Mouse (Mus musculus) hematopoietic stem cell, adult 5-6 weeks (primary cell): ENCODE measurements around the gene Tbc1d30. TPM values are rescaled to one million over a fixed set of nuclear protein-coding genes. Genes with fewer than 3 reads are reported as not detected.
A peak's percentile ranks its signal among the peaks of the same experiment; 100 is the strongest.

Experiments
- ATAC-seq, 2 experiments: fragments of 125-278 bp in 1 of 2; replicated peaks in 1 of 2; 2 replicates each; pipeline ENCODE4 v1.8.0; 2016 to 2017; ENCODE audit warnings: inconsistent platforms in 2 of 2, mild to moderate bottlenecking in 2 of 2, moderate number of reproducible peaks in 2 of 2, low read depth in 1 of 2, moderate TSS enrichment in 1 of 2; ENCODE audit not compliant: low FRiP score in 2 of 2, poor library complexity in 2 of 2, severe bottlenecking in 2 of 2, insufficient read depth in 1 of 2, low TSS enrichment in 1 of 2
- total RNA-seq: library from RNA; stranded (forward); fragments of 172-1452, 232-1000 nt; gene quantifications from 2 replicates; pipeline ENCODE4 v1.2.3, GENCODE M21; 2017

The Tbc1d30 gene
- total RNA-seq, 1 experiment from 2014 or later: 1.7 TPM

DNA sequence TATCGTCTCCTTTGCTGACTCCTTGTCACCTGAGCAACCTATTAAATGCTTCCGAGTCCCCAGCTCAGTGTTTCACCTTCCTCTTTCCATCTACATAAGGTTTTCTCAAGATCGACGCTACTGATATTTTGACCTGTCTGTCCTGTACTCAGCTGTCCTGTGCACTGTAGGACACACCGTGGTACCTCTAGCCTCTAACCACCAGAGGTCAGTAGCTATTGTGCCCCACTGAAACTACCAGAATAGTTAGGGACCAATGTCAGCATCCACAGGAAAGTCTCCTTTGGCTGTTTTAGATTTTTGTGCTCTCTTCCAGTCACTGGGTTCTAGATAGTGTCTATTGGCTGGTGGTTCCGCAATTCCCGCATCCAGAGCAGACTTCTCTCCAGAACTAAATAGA, 98.3 kb downstream of the Tbc1d30 start:
- ATAC-seq: 0 out of 4 replicates have a peak, but pooled peaks of 1 of the 2 experiments have one; percentile 27

DNA sequence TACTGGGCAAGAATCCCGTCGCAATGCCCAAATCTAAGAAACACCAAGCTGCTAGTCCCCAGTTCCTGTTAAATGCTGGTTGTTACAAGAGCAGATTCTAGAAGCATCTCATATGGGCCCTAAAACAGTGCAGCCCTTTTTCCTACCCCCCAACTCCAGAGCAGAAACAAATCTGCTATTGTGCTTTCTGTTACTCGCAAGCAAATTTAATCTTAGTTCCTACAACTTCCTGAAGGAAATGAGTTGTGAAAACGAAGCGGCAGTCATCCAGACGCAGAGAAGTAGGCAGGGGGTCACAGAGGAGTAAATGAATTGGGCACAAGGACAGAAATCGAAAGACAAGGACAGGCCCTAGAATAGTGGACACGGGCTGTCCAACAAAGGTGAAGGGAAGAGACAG, 99.9 kb downstream of the Tbc1d30 start:
- peak; percentile 55 to 61 for ATAC-seq

DNA sequence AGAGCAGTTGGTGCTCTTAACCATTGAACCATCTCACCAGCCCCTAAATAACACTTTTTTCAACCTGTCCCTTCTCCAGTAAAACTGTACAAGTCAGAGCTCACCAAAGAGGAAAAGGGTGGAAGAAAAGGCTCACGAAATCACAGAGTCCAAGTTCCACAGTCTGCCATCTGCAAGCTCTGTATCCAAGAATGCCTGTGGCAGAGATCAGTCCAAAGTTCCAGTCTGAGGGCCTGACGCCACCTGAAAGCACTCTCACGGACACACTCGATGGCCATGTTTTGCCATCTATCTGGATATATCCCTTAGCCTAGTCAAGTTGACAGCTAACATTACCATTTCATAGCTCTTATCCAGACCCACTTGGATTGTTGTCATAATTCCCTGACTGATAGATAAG, 101.3 kb downstream of the Tbc1d30 start:
- no peak for ATAC-seq

DNA sequence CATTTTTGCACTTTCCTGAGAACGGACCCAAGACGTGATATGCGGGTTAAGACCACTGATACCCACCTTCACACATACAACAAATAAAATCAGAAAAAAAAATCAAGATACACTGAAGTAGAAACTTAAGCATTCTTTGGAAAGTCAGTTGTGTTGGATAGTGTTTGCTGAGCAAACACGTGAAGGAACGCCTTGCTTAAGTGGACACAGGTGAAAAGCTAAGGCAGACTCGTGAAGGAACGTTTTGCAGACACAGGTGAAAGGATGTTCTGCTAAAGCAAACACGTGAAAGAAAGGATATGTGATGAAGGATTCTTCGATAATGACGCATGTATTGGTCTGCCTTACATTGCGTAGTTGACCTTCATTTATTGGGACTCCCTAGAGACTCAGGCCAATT, 103.5 kb downstream of the Tbc1d30 start:
- no peak for ATAC-seq

DNA sequence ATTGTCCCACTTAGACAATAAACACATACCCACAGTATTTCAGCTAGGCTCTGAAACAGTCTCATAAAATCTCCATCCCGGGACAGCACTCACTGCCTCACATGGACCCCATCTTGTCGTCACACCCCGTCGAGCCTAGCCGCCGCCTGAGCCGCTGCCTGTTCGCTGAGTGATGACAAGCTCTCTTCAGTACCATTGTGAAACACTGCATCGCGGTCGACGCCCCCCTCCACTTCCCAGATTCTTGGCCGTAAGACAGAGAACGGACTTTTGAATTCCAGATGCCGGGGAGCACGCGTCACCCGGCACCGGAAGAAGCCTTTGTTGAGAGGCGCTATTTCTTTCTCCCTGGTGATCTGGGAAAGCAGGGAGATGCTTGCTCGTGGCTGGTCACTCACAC, 104.1 kb downstream of the Tbc1d30 start:
- ATAC-seq: no peak

DNA sequence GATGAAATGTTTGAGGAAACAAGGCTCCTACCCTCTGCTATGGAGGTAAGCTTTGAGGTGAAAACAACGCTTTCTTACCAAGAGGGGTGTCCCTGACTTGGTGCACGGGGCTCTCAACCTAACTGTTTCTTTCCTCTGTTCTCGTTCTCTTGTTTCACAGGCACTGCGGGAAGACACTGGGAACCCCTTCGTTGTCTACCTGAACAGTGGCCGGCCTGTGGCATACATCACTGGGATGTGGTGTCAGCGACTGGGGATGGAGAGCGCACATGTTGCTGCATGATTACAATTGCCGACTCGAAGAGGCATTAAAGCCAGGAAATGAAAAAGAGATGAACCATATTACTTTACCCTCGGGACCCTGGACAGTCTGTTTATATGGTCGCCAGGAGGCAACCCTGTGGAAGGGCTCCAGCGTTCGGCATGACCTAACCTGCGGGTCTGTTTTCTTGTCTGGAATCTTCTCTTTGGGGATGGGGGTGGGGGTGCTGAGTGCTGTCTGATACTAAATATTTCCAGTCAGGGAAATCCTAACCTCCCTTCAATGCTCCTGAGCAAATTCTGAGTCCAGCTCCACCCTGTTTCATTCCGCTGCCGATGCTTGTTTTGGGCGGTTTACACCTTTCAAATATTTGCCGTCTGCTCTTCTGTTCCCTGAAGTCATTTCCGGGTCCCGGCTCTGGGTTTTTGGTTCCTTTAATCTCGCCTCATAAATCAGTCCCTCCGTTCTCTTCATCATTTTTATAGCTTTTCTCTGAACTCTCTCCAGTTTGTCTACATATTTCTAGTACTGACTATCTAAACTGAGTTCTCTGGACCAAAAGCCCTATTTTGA, 107.5 kb downstream of the Tbc1d30 start:
- no peak for ATAC-seq

DNA sequence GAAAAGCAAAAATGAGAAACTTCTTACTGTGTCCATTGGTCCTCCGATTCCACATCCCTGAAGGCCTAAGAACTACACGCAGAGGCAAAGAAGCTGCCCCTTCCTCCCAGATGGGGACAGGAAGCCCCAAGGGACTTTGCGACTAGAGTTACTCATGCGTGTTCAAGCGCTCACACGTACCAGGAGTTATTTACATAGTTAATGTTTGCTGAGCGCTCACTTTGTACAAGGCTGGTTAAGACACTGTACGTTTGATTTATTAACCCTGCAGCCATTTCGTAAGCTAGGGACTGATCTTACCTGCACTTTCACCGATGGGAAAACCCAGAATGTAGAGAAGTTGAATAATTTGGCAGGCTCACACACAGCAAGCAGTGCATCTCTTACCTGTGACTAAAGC, 108.5 kb downstream of the Tbc1d30 start:
- no peak for ATAC-seq

DNA sequence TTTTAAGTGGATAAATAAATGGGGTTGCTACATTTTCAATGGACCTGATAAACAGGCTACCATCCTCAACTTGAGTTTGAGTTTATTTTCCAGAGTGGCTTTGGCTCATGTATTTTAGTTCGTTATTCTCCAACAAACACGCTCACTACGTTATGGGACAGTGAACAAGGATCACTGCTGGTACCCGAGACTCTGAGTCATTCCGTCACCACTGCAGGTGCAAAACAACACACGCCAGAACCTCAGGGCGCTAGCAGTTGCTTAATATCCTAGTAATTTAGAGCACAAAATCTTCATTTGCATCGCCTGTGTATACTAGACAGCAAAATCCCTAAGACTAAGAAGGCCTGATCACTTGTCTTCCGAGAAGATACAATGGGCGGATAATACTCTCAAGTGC, 112.0 kb downstream of the Tbc1d30 start:
- no peak for ATAC-seq

DNA sequence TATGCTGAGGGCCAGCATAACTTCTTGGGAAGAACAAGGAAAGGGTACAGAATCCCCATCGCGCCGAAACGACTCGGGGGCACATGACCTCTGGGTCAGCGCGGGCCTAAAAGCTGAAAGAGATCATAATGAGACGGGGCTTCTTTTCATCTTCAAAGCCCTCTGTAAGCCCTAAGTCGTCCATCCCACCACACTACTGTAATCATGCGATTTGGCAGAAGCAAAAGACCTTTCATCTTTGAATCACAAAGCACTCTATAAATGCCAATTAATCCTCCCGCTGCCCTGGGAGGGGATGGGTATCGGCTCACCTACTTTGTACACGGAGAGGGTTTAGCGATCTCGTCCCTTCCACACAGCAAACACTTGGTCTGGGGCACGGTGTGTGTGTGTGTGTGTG, 112.5 kb downstream of the Tbc1d30 start:
- ATAC-seq: no peak

DNA sequence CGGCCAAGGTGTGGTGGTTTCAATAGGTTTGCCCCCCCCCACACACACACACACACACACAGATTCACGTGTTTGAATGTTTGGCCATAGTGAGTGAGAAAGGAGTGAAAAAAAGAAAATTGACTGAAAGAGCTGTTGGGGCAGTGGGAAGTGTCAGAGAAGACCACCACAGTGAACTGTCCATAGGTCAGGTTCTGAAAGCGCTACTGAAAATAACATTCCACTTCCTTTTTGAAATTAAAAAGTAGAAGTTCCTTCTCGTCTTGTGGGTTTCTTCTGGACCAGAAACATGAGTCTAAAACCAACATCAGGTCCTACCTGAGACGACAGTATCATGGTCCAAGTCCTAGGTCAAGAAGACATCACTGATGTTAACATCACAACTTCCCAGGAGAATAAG, 113.7 kb downstream of the Tbc1d30 start:
- no peak for ATAC-seq

DNA sequence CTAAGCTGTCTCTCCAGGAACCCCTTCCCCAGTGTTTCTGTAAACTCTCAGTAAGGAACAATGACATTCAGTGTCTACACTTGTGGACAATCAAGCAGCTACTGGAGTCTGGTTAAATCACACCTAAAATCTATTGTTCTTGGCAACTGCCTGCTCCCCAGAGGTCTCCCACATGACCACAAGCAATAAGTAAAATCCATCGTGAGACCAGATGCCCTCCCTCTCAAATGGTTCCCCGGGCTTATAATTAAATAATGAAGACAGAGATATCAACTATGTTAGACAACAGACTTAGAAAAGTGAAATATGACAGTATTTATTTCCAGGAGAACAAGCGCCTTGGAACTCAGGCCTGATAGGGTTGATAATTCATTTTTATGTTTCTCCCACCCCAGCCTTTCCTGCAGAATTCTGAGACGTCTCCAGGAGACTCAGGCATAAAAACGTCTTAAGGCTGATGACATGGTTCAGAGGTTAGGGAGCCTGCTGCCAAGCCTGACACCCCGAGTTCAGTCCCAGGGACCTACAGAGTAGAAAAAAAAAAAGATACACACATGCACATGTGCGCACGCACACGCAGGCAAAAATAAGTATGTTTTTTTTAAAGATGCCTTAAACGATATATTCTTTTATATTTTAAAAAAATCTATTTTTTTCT, 115.8 kb downstream of the Tbc1d30 start:
- no peak for ATAC-seq

DNA sequence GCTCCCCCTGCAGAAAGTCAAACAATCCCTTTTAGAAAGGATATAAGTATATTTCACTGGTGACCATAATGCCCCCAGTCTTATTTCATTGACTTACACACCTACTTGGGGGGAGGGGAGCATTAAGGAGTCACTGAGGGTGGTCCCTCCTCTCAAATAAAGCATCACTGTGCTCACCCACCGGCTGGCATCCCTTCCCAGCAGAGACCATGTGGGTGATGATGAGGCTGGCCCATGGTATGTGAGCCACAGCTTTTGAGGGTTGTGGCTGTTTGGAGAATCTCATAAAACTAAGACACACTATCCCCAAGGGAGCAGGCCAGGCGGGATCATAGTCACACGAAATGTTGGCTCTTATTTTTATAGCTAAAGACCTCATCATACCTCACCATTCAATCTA, 116.6 kb downstream of the Tbc1d30 start:
- no peak for ATAC-seq

DNA sequence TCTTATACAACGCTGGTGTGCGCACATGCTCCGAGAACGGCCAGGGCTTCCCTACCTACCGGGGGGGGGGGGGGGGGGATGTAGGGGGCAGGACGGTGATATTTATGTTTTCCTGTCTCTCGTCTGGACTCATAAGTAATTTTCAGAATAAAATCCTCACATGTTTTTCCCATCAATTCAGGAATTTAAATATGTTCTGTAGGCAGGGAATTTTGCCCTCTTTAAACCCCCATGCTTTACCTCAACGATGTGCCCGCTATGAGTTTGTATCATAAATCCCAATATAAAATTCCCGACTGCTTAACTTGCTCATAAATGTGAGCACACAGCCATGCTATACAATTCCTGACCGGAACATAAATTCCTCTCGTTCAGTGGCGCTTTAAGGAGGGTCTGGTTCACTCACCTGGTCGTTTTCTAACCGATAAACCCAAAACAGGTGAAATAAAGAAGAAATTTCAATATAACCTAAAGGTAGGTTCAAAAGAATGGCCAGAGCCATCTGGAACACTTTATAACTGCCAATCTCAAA, 122.6 kb downstream of the Tbc1d30 start:
- no peak for ATAC-seq

DNA sequence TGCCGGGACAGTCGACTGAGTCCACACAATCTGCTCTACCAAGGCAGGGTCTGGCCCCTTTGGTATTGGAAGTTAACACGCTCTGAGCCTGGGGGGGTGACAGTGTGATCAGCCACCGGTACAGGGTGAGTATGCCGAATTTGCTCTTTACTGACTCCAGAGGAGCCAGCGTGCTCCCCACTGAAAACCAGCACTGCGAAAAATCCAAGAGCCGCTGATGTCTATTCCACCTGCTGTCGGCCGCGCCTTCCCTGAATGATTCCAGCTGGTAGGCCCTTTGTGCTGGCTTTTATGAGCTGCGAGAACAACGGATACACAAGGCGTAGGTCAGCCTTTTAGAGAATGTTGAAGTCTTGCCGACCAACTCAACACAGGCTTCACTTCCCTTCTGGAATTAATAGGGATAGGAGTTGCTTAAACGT, 123.1 kb downstream of the Tbc1d30 start:
- no peak for ATAC-seq

DNA sequence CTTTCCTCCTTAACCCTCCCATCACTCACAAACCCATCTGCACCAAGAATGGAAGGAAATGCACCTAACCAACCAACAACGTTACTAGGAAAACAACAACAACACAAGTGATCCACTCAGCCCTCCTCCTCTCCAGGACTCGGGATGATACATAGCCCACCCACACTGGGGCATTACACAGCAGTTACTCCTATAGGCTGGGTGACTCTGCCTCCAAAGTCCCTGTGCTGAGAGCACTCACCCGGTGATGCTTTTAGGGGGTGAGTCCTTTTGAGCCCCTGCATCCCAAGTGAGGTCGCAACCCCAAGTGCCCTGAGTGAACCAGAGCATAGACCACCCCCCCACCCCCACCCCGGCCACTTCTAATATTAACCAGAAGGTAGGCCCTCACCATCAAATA, 123.7 kb downstream of the Tbc1d30 start:
- no peak for ATAC-seq

DNA sequence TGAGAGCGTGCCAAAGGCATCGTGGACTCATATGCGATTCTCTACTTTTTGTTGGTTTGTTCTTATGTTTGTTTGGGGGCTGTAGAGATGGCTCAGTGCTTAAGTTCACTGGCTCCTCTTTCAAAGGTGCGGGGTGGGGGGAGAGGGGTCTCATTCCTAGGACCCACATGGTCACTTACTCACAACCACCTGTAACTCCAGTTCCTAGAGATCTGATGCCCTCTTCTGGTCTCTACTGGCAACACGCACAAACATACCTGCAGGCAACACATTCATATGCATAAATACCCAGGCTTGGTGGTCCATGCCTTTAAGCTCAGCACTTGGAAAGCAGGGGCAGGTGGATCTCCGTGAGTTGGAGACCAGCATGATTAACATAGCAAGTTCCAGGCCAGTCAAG, 125.4 kb downstream of the Tbc1d30 start:
- ATAC-seq: no peak

DNA sequence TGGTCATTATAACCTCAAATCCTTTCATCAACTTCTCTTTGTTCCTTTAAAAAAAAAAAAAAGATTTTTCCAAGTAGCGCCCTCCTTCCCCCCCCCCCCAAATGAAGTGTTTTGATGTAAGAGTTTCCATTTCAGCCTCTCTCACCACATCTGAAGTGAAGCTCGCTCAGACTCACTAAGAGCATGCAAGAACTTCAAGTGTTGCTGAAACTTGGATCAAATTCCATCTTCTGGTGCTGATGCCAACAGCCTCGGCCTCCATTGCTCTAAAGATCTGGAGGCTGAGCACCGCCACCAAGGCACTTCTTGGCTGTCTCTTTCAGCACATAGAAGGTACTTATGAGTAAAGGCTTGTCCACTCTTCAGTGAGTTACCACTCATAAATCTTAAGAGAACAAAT, 128.2 kb downstream of the Tbc1d30 start:
- no peak for ATAC-seq

DNA sequence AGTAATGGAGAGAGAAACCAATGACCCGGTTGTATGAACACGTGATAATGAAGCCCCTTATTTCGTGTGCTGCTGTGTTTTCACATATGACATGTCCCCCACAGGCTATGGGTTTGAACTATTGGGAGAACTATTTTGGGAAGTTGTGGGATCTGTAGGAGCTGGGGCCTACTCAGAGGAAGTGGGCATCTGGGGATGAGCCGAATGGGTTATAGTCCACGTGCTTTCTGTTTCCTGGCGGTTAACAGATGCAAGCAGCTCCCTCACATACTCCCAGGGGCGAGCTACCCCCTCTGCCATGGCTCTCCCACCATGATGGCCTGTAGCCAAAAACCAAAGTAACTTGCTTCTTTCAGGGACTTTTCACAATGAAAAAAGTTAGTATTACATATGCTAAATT, 132.5 kb downstream of the Tbc1d30 start:
- no peak for ATAC-seq

DNA sequence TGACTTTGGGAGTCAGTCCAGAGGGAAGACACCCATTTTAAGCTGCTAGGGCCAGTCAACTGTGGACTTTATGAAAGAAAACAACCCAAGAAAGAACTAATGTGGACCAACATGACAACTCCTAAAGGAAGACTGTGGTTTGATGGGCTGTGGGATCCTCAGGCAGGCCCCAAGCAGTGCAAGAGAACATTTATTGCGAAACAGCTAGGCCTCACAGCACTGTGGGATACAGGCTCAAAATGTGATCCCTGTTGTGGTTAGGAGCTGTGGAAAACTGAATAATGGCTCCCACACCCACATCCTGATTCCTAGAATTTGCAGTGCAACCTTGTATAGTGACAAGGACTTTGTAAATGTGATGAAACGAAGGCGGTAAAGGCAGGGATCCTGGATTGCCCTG, 134.3 kb downstream of the Tbc1d30 start:
- ATAC-seq: no peak
